Mouse (Mus musculus) adrenal gland, adult 2 months (tissue): ENCODE measurements around the gene Ikzf1. TPM values are rescaled to one million over a fixed set of nuclear protein-coding genes. Genes with fewer than 3 reads are reported as not detected.
A peak's percentile ranks its signal among the peaks of the same experiment; 100 is the strongest.

Source experiments
- DNase-seq: peaks from one replicate; pipeline ENCODE4 v3.0.0; 2021
- polyA plus RNA-seq: library from polyadenylated mRNA; depleted of rRNA; stranded (reverse); fragments of >200 nt; gene quantifications from 2 replicates; pipeline ENCODE4 v1.2.3, GENCODE M21; 2012
- total RNA-seq, 2 experiments: library from RNA; stranded (reverse); gene quantifications; 2 replicates each; pipeline ENCODE4 v1.2.3; 2021

The Ikzf1 gene
- total and polyA plus RNA-seq, 3 experiments, result 2.0 to 11.0 (median 3.0) TPM

DNA sequence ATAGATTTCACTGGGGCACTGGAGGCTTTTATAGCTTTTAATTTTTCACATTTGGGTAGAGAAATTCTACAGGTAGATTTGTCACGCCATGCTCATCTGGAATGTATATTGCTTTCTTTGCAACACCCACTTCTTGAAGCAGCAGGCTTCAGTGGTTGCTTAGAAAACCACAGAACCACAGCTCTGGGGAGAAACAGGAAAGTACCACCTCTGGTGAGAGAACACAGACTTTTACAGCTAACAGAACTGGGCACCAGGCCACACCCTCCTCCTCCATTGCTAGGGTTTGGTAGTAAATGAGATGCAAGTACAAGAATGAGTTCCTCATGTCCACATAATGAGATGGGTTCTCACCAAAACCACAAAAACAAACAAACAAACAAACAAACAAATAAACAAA lies 81.3 kb downstream of the Ikzf1 start:
- DNase-seq, result no peak

DNA sequence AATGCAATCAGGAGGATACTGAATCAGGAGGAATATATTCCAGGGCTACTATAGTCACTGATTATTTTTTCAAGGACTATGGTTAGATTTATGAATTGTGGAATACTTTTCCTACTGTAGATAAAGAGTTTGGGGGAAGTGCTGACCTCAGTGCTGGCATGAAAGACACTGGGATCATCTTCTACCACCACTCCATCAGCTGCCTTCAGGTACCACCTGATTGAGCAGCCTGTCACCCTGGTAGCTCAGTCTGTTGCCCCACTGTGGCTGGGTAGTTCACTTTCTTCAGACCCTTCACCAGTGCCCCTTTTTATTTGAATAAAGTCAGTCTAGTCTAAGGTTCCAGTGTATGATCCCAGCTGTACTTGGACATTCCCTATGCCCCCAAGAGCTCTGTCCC lies 81.9 kb downstream of the Ikzf1 start:
- no peak for DNase-seq

DNA sequence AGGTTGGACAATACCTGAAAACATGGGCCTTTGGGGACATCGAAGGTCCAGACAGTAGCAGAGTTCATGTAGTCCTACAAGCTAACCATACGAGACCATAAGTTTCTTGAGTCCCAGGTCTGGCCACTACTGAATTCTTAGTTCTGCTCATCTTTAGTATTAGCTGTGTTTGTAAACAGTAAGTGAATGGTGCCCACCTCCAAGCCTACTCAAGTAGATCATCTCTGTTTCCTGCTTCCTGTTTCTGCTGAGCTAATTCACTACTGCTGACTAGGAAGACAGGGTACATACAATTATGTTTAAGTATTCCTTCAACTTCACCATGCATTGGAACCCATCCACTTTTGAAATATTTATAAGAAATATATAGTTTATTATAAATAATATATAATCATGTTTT lies 83.3 kb downstream of the Ikzf1 start:
- no peak for DNase-seq

DNA sequence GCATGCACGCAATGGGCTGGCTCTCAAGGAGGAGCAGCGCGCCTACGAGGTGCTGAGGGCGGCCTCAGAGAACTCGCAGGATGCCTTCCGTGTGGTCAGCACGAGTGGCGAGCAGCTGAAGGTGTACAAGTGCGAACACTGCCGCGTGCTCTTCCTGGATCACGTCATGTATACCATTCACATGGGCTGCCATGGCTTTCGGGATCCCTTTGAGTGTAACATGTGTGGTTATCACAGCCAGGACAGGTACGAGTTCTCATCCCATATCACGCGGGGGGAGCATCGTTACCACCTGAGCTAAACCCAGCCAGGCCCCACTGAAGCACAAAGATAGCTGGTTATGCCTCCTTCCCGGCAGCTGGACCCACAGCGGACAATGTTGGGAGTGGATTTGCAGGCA lies 84.5 kb downstream of the Ikzf1 start:
- DNase-seq, result no peak

DNA sequence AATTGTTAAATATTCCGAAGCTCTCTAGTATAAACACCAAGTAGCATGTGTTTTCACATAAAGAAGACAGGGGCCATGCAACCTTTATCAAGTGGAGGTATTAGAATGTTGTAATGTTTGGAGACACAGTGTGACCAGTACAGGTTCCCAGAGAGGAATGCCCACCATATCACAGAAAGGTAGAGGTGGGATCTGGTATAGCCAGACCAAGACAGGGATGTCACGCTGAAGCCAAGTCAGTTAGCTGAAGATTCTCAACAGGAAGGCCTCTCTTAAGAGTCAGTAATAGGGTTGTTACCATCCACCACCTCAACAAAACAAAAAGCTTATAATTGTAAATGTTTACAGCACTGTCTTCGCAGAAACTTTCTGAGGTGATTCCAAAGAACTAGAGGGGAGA lies 85.9 kb downstream of the Ikzf1 start:
- no peak for DNase-seq

DNA sequence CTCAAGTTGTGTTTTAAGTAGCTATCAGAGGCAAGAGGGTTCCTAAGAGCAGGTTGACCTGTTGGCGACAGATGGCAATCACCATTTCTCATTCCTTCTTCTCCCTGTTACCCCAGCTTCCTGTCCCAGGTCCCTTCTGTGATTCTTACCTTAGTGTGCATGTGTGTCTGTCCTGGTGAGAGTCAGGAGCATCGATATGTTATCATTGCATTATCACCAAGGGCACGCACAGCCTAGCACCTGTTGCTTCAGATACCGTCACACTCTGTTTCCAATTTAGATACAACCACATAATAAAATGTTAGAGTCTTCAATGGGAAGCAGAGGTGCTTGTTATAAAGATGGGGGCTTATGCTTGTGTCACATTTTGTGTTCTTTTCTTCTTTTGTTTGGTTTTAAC lies 87.4 kb downstream of the Ikzf1 start:
- no peak for DNase-seq

DNA sequence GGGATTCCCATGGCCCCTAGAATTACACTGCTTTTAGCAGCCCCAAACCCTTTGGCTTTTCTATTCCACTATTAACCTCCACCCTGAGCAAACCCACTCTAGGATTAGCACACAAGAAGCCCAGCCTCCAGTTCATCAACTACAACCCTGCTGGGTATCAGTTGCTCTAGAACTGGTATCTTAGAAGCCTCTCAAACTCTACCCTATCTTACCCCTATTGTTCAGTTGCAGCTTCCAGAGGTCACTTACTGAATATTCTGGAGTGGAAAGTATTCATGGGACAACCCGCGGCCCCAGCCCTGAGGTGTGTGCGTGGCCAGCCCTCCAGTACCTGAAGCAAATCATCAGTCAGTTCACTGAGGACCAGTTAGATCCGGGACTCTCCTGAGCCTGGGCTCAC lies 89.6 kb downstream of the Ikzf1 start:
- DNase-seq, result no peak

DNA sequence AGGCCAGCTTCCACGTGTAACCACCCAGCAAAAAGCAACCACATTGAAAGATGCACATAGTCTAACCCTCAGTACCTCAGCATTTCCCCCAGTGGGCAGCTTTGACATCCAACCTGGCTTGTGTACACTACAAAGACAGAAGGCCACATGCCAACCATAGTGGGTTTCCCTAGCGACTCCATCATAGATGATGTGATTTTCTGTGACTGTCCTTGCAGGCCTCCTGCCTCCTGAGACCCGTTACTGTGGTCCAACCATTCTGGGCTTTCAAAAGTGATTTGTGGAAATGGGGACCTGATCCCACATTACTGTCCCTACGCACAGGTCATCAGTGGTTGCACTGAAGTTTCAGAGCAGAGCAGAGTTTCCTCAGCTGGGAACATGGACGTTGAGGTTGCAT lies 90.1 kb downstream of the Ikzf1 start:
- DNase-seq, result no peak

DNA sequence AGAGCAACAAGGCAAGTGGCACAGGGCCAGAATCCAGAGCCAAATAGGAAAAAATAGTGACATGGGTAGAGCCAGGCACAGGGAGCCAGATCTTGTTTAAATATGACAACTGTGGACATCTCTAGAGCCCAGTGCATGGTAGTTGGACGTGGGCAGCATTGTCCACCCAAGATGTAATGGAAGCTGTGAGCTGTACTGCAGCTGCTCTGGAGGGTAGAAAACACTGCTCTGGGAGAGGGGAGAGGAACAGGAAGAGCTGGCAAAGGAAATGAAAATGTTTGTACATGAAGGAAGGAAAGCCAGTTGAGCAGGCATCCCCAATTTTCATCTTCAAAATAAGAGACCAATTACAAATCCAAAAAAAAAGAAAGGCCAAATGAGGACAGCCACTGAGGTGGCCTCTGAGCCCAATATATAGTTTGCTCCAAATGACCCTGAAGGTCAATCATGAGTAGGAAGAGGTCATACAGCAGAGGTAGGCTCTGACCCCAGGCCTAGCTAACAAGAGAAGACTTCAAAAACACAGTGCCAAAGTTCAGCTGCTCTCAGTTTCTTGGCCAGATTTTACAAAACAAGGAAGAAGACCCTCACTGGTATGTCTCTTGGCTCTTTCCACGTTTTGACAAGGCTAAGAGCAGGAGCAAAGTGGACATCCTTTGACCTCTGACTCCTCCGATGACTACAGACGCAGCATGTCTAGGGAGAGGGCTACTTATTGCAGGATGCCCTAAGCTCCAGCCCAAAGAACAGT lies 91.4 kb downstream of the Ikzf1 start:
- no peak for DNase-seq

DNA sequence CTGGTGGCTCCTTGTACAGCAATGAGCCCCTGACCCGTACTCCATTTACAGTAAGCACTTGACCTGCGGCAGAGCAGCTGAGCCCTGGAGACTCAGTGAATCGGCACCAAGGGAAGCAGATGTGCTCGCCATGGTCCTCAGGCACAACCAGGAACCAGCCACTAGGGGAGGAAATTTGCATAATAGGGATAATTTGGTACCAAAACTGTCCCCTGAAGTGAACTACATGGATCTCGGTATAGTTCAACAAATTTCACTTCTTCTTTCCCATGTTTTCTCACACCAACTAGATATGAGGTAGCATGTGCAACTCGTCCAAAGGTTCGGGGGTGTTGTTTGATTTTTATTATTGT lies 92.0 kb downstream of the Ikzf1 start:
- no peak for DNase-seq

DNA sequence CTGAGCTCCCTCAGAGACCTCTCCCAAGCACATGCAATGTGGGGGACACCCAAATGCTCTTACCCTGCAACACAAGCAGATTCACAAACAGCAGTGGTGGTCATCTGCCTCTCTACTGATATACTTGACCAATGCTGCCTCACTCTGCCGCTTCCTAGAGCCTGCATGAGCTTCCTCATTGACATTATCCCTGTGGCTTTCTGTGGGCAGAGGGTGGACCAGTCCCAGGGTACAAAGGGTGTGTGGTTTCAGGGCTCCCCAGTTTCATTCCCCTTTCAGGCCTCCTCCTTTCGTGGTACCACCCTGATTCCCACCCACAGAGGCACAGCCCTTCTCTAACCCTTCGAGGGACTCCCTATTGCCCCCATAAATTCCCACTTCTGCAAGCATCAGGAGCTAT lies 92.4 kb downstream of the Ikzf1 start:
- no peak for DNase-seq

DNA sequence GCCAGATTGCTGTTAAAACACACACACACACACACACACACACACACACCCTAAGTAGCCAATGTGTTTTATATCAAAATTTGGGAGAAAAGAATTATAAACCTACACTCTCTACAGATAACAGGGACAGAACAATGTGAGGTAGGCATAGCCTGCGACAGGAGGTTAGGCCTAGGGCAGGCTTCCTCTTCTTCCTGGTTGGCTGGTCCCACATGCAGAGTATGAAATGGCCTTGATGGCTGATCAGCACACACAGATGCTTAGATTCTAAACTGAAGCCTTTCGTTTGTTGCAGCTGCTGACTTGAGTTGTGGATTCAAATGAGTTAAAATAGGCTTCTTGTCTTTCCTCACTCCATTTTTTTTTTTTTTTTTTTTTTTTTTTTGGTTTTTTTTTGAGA lies 93.0 kb downstream of the Ikzf1 start:
- no peak for DNase-seq

DNA sequence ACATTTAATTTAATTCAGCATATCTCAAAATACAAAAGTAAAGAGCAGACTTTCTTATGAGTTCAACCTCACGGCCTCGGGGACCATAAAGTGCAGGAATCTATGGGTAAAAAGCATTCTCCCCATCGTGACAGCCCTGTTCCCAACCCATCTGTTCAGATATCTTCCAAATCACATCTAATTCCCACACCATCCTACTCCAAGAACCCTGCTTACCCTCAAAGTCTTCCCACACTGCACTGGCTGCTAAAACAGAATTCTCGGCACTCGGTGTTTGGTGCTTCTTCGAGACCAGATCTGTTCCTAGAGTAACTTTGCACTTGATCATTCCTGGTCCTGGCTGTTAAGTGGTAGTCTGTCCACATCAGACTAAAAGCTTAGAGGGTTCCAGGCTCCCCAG lies 93.5 kb downstream of the Ikzf1 start:
- no peak for DNase-seq

DNA sequence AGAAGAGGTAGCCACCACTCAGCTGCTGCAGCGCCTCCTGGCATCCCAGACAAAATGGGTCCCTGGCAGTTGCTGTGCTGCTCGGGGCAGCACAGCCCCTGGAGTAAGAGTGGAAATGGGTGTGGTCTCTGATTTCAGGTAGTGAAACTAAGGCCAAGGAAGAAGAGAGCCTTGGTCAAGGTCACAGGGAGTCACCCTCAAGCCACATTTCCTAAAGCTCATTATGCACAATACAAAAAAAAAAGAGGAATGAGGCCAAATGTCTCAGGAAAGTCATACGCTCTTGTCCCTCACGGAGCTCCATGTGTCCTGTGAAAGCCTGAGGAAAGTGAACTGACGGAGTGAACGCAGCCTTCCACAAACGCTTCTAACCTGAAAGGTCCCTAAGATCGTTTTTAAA lies 96.9 kb downstream of the Ikzf1 start:
- no peak for DNase-seq

DNA sequence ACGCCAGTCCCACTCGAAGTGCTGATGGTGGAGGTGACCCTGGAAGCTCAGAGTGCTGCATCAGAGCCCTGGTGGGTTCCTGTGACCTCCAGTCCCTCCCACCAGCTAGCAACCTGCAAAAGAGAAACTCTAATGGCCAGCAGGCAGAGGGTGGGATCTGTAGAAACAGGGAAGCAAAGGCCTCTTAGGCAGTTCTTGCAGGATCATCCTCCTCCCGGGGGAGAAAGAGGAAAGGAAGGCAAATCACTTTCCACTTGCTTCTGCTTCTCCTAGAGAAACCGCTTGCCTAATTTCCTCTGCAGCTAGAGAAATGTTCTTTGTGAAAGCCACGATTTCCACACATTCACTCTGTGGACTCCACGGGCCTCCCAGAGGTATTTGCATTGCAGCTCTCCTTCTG lies 100.7 kb downstream of the Ikzf1 start:
- no peak for DNase-seq

DNA sequence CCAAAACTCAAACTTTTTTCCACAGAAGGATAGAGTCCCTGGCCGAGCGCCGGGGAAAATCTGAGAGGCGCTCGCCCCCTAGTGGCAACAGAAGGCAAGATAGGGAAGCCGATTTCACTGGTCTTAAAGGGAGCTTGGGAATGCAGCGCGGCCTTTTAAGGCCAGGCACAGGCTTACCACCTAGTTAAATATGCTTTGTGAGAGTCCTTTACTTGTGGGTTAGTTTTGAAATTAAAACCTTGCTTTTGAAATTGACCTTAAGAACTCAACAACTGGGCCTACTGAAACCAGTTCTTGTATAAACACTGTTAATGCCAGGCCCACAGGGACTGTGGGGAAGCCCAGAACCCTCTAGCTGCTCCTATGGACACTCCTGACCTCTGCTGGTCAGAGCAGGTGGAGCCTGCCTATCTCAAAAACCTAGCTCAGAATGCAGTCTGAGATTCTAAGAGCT lies 103.7 kb downstream of the Ikzf1 start:
- peak; percentile 85 for DNase-seq

DNA sequence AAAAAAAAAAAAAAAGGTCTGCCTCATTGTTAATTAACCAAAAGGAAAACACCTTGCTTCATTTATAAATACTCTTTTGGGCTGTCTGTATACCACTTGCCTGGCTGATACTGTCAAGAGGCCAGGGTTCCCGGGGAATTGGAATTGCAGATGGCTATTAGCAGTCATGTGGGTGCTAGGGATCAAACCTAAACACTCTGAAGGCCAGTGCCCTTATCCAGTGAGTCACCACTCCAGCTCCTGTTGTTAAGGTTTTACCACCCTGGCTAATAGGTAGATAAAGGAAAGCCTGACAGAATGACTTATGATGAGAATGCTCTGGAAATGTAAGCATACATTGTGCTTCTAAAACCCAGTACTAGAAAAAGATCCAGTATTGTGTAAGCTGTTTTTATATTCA lies 109.8 kb downstream of the Ikzf1 start:
- no peak for DNase-seq

DNA sequence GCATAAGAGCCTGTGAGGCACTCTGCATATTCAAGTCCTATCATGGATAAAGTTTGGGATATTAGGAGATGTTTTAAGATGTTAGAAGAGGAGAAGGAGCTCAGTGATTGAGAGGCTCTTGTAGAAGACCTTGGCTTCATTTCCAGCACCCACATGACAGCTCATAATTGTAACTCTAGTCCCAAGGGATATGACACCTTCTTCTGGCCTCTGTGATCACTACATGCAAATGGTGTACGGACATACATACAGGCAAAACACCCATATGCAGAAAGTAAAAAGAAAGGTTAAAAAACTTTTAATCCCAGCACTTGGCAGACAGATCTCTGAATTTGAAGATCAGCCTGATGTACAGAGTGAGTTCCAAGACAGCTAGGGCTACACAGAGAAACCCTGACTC lies 113.9 kb downstream of the Ikzf1 start:
- no peak for DNase-seq

DNA sequence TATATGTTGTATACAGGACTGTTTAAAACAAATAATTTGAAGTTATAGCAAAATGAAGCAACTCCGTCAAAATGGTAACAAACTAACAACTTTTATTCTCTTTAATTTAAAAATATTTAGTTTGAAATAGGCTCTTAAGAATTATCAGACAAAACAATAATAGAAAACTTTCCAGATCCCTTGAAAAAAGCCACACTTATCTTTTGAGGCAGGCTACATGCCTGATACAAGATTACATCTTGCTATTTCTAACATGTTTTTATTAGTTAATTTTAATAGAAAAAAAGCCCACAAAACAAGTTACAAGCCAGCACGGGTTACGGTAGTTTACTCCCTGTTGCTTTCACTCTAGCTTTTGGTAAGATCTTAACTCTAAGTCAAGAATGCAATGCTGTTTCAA lies 115.5 kb downstream of the Ikzf1 start:
- no peak for DNase-seq

DNA sequence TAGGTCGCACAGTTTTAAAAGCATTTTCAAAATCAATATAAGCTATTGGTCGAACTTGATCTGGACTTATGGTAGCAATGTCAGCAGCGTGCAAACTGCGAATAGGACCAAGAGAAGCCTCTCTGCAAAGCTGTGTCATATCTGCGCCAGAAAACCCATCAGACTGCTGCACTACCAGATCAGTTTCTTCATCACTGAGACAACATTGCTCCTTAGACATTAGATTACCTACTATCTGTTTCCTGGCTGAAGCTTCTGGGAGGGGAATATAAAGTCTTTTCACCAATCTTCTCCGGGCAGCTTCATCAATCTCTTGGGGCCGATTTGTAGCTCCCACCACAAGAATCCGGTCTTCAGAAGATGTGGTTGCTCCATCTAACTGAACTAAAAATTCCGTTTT lies 116.3 kb downstream of the Ikzf1 start:
- DNase-seq, result no peak

DNA sequence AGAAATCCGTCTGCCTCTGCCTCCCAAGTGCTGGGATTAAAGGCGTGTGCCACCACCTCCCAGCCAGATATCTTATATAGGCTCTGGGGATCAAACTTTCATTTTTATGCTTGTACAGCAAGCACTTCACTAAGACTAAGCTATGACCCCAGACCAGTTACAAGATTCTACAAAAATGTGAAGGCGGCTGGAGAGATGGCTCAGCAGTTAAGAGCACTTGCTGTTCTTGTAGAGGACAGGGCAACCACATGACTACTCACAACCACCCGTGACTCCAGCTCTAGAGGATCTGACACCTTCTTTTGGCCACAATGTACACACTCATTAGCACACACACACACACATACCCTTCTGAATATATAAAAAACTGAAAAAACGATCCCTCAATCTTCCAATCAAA lies 119.6 kb downstream of the Ikzf1 start:
- DNase-seq, result no peak

DNA sequence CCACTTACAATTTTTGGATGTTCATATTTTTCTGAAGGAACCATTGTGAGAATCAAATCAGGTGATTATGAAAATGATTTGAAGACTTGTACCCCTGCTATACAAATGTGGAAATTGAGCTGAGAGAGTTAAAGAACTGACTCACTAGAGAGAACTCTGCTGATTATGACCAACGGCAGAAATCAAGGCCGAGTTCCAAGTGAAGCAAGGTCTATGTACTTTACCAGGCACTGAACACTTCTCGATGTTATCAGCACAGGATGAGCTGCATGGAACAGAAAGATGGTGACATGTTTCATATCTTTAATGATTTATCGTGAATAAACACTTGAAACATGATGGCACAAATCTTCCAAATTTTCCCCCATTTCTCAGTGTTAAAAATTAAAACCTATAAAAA lies 121.1 kb downstream of the Ikzf1 start:
- DNase-seq, result peak; percentile 45

DNA sequence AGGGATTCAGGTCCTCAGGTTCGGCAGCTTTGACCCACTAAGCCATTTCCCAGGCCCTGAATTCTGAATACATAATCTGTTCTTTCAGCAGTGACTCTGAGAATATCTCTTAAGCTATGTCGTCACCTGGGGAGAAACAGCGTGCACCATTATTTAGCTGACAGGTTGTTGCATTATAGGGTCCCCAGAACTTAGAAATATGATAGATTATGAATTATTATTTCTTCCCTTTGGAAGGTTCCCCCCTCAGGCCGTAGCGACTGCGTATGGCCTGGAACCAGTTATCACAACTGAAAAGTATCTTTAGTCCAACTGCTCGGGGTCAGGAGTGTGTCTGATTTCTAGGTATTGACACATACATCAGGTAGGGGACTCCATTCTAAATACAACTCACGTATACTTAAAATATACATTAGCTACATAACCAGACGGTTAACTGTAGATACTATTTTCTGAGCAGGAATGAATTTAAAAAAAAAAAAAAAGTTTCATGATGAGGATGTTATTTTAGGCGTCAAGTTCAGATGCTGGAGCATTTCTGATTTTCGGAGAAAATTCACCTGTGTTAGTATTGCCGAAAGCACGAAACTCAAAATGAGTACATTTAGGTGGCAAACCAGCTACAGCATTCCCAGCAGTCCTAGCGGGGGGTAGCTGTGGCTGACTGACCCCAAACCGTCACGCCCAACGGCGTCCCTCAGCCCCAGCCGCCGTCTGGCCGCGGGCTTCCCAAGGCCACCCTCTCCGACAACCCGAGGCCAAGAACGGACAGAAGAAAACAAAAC lies 123.4 kb downstream of the Ikzf1 start:
- no peak for DNase-seq

DNA sequence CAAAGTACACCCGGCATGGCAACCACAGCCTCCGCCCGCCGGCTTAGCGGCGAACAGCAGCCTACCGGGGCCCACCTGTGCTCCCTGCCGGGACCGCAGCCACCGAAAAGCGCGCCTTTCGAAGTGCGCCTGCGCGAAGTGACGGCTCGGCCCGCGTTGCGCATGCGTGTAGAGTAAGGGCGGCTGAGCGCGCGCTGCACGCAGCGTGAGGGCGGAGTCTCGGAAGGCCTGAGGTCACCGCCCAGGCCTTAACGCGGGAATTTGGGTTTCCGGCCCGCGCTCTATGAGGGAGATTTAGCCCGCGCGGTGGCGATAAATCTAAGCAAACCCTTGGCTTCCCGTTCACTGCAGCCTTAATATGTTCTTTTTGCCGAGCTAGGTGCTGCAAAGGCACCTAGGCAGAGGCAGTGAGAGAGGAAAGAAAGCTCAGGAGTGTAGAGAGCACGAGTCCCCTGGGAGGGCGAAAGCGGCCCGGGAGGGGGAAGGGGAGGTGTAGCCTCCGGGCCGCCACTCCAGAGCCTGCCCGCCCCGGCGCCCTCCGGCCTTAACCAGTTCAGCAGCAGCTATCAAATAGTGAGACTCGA lies 124.1 kb downstream of the Ikzf1 start, which contains the start of gene Fignl1:
Gene Fignl1, minus strand, starts transcription at position 143 of the 584 bp plus-strand sequence.
- DNase-seq, result peak; percentile 97
